Mouse (Mus musculus) lung, adult 2 months (tissue): Measurements from ENCODE around the gene Cenpc1. TPM values are rescaled to one million over a fixed set of nuclear protein-coding genes. Genes with fewer than 3 reads are reported as not detected.

Experiments
- DNase-seq: peaks from one replicate; pipeline ENCODE4 v3.0.0; 2022
- H3K4me1 ChIP-seq: fragments of 200-500 bp; 2 replicates; pipeline ENCODE4 v1.6.1; 2011; ENCODE audit warnings: low read length; ENCODE audit not compliant: control insufficient read depth, insufficient read depth
- H3K4me3 ChIP-seq: fragments of 200-500 bp; replicated peaks from 2 replicates; pipeline ENCODE3; 2011; ENCODE audit warnings: low read depth, mild to moderate bottlenecking, control low read depth, low read length; ENCODE audit errors: extremely low read depth
- CTCF ChIP-seq: fragments of 200-500 bp; IDR thresholded peaks from 2 replicates; pipeline ENCODE4 v1.5.1; 2011; ENCODE audit warnings: mild to moderate bottlenecking, low read length, control low read depth; ENCODE audit not compliant: insufficient read depth
- POLR2A ChIP-seq: fragments of 200-500 bp; IDR thresholded peaks from 2 replicates; pipeline ENCODE4 v1.6.1; 2011; ENCODE audit warnings: low read depth, mild to moderate bottlenecking, control low read depth, low read length, borderline replicate concordance; ENCODE audit errors: extremely low read depth
- WGBS: fragments of 180-500 bp; shearing (Covaris S2); methylation state at CpG from one replicate; pipeline ENCODE4 v1.1.7; 2018; 5-methylcytosine and 5-hydroxymethylcytosine counted together
- polyA plus RNA-seq: library from polyadenylated mRNA; depleted of rRNA; stranded (reverse); fragments of >200 nt; gene quantifications from 2 replicates; pipeline ENCODE4 v1.2.3, GENCODE M21; 2012; rRNA removed

The Cenpc1 gene
- polyA plus RNA-seq, 1 experiment, result 4.3 TPM

DNA sequence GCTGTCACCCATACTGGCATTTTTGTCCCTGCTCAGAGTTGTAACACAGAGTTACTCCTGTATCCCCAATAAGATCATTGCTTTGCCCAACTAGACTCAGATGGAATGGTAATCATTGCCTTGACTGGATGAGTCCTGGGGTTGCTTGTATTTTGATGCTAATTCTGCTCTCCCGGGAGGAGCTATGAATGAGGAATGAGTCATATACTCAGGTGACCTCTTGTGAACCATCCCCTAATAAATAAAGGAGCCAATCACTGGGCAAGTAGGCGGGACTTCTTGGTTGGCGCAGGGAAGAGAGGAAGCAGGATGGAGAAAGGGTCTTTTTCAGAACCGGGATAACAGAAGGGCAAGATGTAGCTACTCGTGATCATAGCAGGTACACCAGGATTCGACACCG, 102.6 kb downstream of the Cenpc1 start:
- Histone ChIP-seq H3K4me3 (no peak overlapping the region), H3K4me1 (no peaks in the 10 kb centered on the region)
- DNase-seq, result no peak
- 82% methylated on average over 7 of the region's 7 CpGs for WGBS
- TF ChIP-seq POLR2A, result no peak
- TF ChIP-seq CTCF, result no peak

Other genes with a start within 250 kb of the Cenpc1 start
- gene Stap1, start 6.2 kb upstream of the Cenpc1 start, polyA plus RNA-seq, result 0.58 and 1.6 TPM in 2 replicates
- 1.1 and 1.9 TPM in 2 replicates for gene Uba6, start 107.2 kb upstream of the Cenpc1 start, polyA plus RNA-seq
- not detected in 2 replicates for gene Gnrhr, start 132.3 kb upstream of the Cenpc1 start, polyA plus RNA-seq
- gene Tmprss11c, start 223.7 kb upstream of the Cenpc1 start, polyA plus RNA-seq, result not detected in 2 replicates